Mouse (Mus musculus): ENCODE data around the gene Zfp616. TPM values are rescaled to one million over a fixed set of nuclear protein-coding genes. Genes with fewer than 3 reads are reported as not detected.

Zfp616 gene
- total RNA-seq (2021), result not detected
- long read RNA-seq, result 0 reads

DNA sequence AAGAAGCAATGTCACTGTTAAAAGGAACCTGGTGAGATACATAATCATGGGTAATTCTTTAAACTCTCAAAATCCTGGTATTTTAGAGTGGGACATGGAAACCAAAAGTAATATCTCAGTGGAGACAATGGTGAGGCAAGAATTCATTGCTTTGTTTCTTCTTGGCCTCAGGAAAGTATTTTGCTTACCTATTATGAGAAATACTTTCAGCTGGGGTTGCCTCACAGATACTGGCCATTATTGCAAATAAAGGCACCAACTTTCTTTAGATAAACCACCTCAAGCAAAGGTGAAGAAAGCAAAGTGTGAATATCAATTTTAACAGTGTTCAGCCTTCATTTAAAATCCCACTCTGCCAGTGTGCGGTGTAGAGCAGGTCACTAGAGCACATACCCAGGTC lies at the start of gene Zfp616:
Gene Zfp616 (plus strand): TSS at position 301 of the 400 bp plus-strand sequence.
- DNase-seq (ENCODE audit: low spot score in 2 of 2), result no peak

DNA sequence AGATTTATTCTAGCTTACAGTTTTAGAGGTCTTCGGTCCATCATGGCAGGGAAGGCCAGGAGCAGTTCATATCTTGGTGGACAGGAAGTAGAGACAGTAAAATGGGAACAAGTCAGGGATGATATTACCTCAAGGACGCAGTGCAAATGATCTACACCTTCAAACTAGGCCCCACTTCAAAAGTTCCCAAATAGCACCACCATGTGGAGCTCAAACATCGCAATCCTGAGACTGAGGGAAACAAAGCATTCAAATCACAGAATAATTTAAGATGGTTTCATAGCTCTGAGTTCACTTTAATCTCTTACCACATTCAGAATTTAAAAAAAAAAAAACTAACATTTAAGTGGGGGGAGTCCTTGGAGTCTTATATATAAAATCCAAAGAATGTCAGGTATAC lies 18.4 kb upstream of the Zfp616 start:
- DNase-seq (ENCODE audit: low spot score in 2 of 2), result no peak

DNA sequence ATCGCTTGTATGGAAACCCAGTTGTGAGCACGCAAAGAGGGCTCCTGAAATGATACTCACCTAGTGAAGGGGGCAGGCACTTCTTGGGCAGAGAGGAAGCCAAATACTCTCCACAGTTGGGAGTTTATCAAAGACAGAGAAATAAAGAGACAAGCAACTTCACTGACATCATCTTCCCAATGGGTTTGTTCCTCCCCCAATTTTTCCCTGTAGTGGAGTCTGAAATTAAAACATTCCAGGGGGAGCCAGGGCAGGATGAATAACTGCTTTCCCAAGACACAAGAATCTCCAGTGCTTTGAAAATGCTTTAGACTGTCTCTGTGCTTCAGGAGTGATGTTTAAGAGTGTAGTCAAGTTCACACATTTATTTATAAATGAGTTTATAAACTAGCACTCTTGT lies 13.3 kb upstream of the Zfp616 start, which contains the start of the genes Olfr139 and Olfr399:
Gene Olfr139 (minus strand): TSS at position 101 of the 400 bp plus-strand sequence.
Gene Olfr399 (minus strand): TSS at position 165 of the 400 bp plus-strand sequence.
- DNase-seq (ENCODE audit: low spot score in 2 of 2), result no peak

GRCm38 (mm10) chr11:74100724-74101123 lies 31.0 kb downstream of the Zfp616 start:
- DNase-seq (ENCODE audit: low spot score in 2 of 2), result no peak

GRCm38 (mm10) chr11:74101507-74101906 lies 31.8 kb downstream of the Zfp616 start:
- no peak for DNase-seq (ENCODE audit: low spot score in 2 of 2)

DNA sequence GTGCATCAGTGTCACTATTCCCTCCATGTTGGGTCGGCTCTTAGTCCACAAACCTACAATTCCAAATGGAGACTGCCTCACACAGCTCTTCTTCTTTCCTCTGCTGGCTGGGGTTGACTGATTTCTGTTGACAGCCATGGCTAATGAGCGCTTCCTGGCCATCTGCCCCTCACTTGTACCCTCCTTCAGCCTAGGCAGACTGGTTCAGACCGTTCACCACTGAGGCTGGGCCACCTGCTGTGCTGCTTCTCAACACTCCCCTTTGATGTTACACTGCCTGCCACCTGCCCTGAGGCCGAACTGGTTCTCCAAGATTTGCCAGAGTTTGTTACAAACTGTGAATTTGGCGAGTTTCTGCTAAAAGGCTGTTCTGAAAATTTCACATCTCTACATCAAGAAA lies 35.3 kb downstream of the Zfp616 start:
- no peak for DNase-seq (ENCODE audit: low spot score in 2 of 2)

GRCm38 (mm10) chr11:74113412-74113811 lies 43.7 kb downstream of the Zfp616 start, which contains the start of gene Olfr401:
Gene Olfr401 (plus strand): TSS chr11:74113712.
- no peak for DNase-seq (ENCODE audit: low spot score in 2 of 2)

Other genes starting within 250 kb of the Zfp616 start
- gene Olfr393, start 218.5 kb upstream of the Zfp616 start, total RNA-seq (2021), result not detected
- not detected for gene Olfr394, start 179.2 kb upstream of the Zfp616 start, total RNA-seq (2021)
- not detected for gene Olfr395, start 160.7 kb upstream of the Zfp616 start, total RNA-seq (2021)
- gene Olfr23, start 133.3 kb upstream of the Zfp616 start, total RNA-seq (2021), result not detected
- gene Olfr397, start 109.1 kb upstream of the Zfp616 start, total RNA-seq (2021), result not detected
- gene Olfr398, start 79.5 kb upstream of the Zfp616 start, total RNA-seq (2021), result not detected
- gene Olfr139, start 13.4 kb upstream of the Zfp616 start, total RNA-seq (2021), result not detected
- gene Olfr399, start 13.3 kb upstream of the Zfp616 start, total RNA-seq (2021), result not detected
- gene Olfr401, start 43.8 kb downstream of the Zfp616 start, total RNA-seq (2021), result not detected
- not detected for gene Olfr402, start 83.6 kb downstream of the Zfp616 start, total RNA-seq (2021)
- not detected for gene Olfr403, start 116.3 kb downstream of the Zfp616 start, total RNA-seq (2021)
- gene Olfr43, start 141.4 kb downstream of the Zfp616 start, total RNA-seq (2021), result not detected
- gene Olfr406, start 189.9 kb downstream of the Zfp616 start, total RNA-seq (2021), result not detected
- not detected for gene Olfr59, start 213.8 kb downstream of the Zfp616 start, total RNA-seq (2021)